Mouse (Mus musculus): Measurements from ENCODE around the gene Rab43.

DNA sequence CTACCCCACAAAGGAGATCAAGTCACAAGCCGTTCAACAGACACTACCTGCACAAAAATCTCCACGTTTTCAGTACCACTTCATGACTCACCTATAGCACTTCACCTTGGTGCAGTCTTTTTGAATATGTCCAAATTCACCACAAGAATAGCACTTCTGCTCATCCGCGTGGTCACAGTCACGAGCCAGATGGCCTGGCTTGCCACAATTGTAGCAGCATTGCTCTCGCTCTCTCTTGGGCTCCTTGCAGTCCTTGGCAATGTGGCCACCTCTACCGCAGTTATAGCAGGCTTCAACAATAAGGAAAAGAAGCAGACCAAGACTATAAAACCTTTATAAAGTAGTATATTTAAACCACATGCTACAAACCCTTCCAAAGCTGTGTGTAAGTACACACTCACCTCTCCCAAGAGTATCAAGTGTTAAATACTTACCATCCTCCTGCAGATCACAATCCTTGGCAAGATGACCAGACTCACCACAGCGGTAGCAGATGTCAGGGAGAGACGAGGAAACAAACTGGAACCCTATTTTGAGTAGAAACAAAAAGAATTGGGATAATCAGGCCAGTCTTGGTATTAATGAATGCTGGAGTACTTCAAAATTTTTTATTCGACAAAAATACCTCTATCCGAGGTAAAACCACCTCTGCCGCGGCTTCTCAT is 33.2 kb upstream of the Rab43 start:
- TF ChIP-seq CTCF (IDR thresholded peaks at IDR 0.05; ENCODE audit: low read depth, low read length): no peak
- TF ChIP-seq POLR2A (IDR thresholded peaks at IDR 0.05; ENCODE audit: extremely low read depth, insufficient read depth, low read length): no peak

All from liver, adult 2 months (tissue).